Mouse (Mus musculus): ENCODE measurements around the gene Tmem236. TPM values are rescaled to one million over a fixed set of nuclear protein-coding genes. Genes with fewer than 3 reads are reported as not detected.
"Not testable (repeated sequence)": the region's sequence is repeated elsewhere in the genome, so short reads cannot be mapped to it uniquely, and the experiment has no call there.

Gene Tmem236
- polyA plus RNA-seq, 1 experiment from 2014 or later: not detected

GRCm38 (mm10) chr2:14159756-14160155, 14.6 kb upstream of the Tmem236 start:
- H3K9me3 ChIP-seq (replicated peaks): no peaks in the 10 kb centered on the region
- no peaks in the 10 kb centered on the region for H3K4me1 ChIP-seq
- 87% methylated on average over 2 of the region's 2 CpGs for WGBS
- no peaks in the 10 kb centered on the region for H3K27me3 ChIP-seq (ENCODE audit: low read depth, poor library complexity, severe bottlenecking)
- H3K4me3 ChIP-seq: no peak overlapping the region
- no peaks in the 10 kb centered on the region for H3K36me3 ChIP-seq
- no peak overlapping the region for H3K27ac ChIP-seq
- DNase-seq (ENCODE audit: low spot score): no peak

DNA sequence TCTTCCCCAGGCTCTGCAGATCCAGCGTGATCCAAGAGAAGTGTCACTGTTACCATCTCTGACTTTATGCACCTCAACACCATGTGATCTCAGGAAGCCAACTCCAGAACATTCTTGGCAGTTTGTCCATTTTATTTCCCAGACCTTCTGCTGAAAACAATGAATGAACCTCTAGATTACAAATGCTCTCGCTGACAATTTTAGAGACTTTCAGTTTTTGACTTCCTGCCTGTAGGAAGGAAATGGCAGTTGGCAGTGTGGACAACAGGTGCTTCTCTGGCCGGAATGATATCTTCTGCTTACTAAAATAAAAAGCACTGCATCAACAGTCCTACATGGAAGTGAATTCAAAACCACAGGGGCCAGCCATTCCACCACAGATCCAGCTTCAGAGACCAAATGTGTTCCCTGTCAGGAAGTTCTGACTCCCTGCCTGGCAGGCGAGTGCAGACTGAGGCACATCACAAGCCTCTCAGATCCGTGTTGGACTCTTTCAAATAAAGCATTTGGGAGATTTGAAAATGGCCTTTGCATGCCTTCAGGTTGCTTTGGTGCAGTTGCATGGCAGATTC, 9.8 kb upstream of the Tmem236 start:
- Histone ChIP-seq H3K36me3 (no peaks in the 10 kb centered on the region), H3K27me3 (ENCODE audit: low read depth, poor library complexity, severe bottlenecking) (no peaks in the 10 kb centered on the region), H3K4me1 (no peaks in the 10 kb centered on the region), H3K27ac (no peak overlapping the region), H3K4me3 (no peak overlapping the region), H3K9me3 (replicated peaks) (no peaks in the 10 kb centered on the region)
- WGBS: 77% methylated on average over 5 of the region's 5 CpGs
- no peak for DNase-seq (ENCODE audit: low spot score)

DNA sequence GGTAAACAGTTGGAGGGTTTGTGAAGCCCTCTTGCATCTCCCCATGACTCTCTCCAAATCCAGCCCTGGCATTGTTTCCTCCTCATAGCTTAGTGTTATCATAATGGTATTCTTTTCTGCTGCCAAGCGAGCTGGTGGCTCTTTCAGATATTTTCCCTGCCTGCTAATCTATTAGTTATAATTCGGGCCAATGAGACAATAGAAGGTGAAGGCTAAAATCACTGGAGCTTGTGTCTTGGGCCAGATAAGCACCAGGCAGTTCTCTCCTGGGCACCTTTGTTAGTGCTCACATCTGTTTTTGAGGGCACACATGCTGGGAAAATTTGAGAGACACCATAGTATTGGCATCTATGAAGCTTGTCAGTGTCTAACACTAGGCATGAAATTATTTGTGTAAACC, 9.3 kb upstream of the Tmem236 start:
- no peaks in the 10 kb centered on the region for H3K4me1 ChIP-seq
- no peak overlapping the region for H3K4me3 ChIP-seq
- H3K27me3 ChIP-seq (ENCODE audit: low read depth, poor library complexity, severe bottlenecking): no peaks in the 10 kb centered on the region
- DNase-seq (ENCODE audit: low spot score): no peak
- H3K27ac ChIP-seq: no peak overlapping the region
- H3K9me3 ChIP-seq (replicated peaks): no peaks in the 10 kb centered on the region
- no peaks in the 10 kb centered on the region for H3K36me3 ChIP-seq
- WGBS: 84% methylated on average over 2 of the region's 2 CpGs

GRCm38 (mm10) chr2:14165618-14166344, 8.5 kb upstream of the Tmem236 start:
- Histone ChIP-seq H3K4me3 (no peak overlapping the region), H3K27me3 (ENCODE audit: low read depth, poor library complexity, severe bottlenecking) (no peaks in the 10 kb centered on the region), H3K9me3 (replicated peaks) (no peaks in the 10 kb centered on the region), H3K36me3 (no peaks in the 10 kb centered on the region), H3K27ac (no peak overlapping the region), H3K4me1 (no peaks in the 10 kb centered on the region)
- DNase-seq (ENCODE audit: low spot score): no peak
- WGBS: 85% methylated on average over 3 of the region's 3 CpGs

DNA sequence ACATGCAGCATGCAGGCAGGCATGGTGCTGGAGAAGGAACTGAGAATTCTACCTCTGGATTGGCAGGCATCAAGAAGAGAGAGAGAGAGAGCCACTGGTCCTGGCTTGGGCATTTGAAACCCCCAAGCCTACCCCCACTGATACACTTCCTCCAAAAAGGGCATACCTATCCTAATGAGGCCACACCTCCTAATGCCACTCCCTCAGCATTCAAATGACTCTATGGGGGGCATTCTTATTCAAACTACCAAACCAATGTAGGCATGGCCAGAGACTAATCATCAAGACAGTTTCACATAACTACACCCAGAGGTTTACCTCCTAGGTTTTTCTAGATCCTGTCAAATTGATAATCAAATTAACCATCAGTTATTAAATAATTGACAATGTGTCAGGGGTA, 6.6 kb upstream of the Tmem236 start:
- Histone ChIP-seq H3K27ac (no peak overlapping the region), H3K27me3 (ENCODE audit: low read depth, poor library complexity, severe bottlenecking) (no peaks in the 10 kb centered on the region), H3K4me3 (no peak overlapping the region), H3K4me1 (no peaks in the 10 kb centered on the region), H3K36me3 (no peaks in the 10 kb centered on the region), H3K9me3 (replicated peaks) (no peaks in the 10 kb centered on the region)
- DNase-seq (ENCODE audit: low spot score): no peak

DNA sequence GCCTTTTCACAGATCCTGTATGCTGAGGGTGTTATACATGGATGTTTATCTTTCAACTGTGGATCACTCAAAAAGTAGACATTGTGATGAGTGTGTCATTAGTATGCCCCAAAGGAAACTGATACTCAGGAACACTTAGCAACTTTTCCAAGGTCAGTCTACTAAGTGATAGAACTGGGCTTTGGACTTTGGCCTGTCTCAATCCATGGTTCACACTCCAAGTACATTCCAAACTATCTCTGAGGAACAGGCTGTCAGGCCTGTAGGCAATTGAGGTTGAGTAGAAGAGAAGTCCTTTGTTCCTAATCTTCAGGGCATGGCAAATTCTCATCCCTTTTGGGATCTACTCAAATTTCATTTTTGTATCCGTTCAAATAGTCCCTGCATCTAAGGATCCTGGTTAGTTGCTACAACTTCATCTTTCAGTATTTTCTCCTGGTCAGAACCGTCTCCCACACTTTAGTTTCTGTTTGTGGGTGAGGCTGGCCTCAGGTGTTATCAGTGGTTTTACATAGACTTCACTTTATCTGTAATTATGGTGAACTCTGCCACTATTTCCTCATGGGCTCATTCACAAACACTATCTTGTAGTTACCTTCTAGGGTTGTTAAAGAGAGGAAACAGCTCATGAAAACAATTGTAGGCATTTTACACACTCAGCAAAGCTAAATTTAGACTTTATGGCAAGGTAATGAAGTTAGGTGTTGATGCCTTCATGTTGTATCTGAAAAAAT, 2.3 kb downstream of the Tmem236 start:
- WGBS: 82% methylated on average over 2 of the region's 2 CpGs
- no peak for DNase-seq (ENCODE audit: low spot score)
- H3K4me3 ChIP-seq: no peak overlapping the region
- no peaks in the 10 kb centered on the region for H3K9me3 ChIP-seq (replicated peaks)
- no peaks in the 10 kb centered on the region for H3K27me3 ChIP-seq (ENCODE audit: low read depth, poor library complexity, severe bottlenecking)
- H3K27ac ChIP-seq: no peak overlapping the region
- no peaks in the 10 kb centered on the region for H3K36me3 ChIP-seq
- H3K4me1 ChIP-seq: no peaks in the 10 kb centered on the region

DNA sequence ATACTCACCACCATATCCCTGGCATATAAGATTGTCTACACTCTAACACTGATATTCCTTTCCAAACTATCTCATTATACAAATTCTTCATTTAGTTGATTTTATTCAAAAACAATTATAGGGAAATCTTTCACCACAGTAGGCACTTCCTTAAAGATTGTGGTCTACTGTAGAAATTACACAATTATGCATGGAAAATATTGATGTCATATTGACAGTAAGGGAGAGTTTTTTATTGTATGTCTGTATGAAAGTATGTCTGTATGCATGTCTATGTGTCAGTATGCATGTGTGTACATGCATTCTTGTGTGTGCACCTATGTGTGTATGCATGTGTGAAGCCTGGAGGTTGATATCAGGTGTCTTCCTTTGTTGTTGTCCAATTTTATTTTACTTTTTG, 10.1 kb downstream of the Tmem236 start:
- Histone ChIP-seq H3K4me3 (no peak overlapping the region), H3K9me3 (replicated peaks) (no peaks in the 10 kb centered on the region), H3K27ac (no peak overlapping the region), H3K27me3 (ENCODE audit: low read depth, poor library complexity, severe bottlenecking) (no peaks in the 10 kb centered on the region), H3K4me1 (no peaks in the 10 kb centered on the region), H3K36me3 (no peaks in the 10 kb centered on the region)
- DNase-seq (ENCODE audit: low spot score): no peak

DNA sequence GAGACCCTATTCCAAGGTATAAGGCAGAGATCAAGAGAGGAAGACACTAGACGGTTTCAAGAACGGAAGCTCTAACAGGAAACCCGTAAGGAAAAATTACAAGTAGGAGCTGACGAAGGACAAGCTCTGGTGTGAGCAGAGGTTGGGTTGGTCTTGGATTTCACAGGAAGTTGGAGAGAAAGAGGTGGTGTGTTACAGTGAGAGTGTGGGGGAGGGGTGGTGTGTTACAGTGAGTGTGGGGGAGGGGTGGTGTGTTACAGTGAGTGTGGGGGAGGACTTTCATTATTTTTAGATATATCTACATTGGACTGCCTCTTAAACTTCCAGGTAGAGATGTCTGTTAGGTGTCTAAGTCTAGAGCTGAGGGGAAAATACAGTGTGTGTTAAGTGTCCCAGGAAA, 16.4 kb downstream of the Tmem236 start:
- H3K27ac ChIP-seq: no peak overlapping the region
- H3K36me3 ChIP-seq: no peaks in the 10 kb centered on the region
- DNase-seq (ENCODE audit: low spot score): no peak
- no peaks in the 10 kb centered on the region for H3K4me1 ChIP-seq
- H3K27me3 ChIP-seq (ENCODE audit: low read depth, poor library complexity, severe bottlenecking): no peaks in the 10 kb centered on the region
- no peaks in the 10 kb centered on the region for H3K9me3 ChIP-seq (replicated peaks)
- 86% methylated on average over 4 of the region's 4 CpGs for WGBS
- H3K4me3 ChIP-seq: no peak overlapping the region

DNA sequence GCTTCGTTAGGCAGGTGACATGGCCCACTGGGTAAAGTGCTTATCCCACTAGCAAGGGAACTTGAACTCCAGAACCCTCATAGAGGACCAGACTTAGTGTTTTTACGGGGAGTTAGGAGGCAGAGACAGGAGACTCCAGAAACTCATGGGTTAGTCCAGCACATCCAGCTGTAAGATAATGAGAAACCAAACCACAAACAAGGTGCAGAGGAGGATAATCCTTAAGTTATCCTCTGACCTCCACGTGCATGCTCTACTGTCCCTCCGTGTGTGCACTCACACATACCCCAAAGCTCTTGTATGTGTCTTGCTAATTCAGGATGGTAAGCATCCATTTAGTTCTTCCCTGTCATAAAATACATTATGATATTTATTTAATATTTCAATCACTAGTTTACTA, 17.3 kb downstream of the Tmem236 start:
- Histone ChIP-seq H3K4me3 (no peak overlapping the region), H3K27ac (no peak overlapping the region), H3K27me3 (ENCODE audit: low read depth, poor library complexity, severe bottlenecking) (no peaks in the 10 kb centered on the region), H3K9me3 (replicated peaks) (no peaks in the 10 kb centered on the region), H3K4me1 (no peaks in the 10 kb centered on the region), H3K36me3 (no peaks in the 10 kb centered on the region)
- DNase-seq (ENCODE audit: low spot score): no peak
- WGBS: 82% methylated on average over 4 of the region's 4 CpGs

GRCm38 (mm10) chr2:14192046-14192445, 17.7 kb downstream of the Tmem236 start:
- Histone ChIP-seq H3K27ac (no peak overlapping the region), H3K4me1 (no peaks in the 10 kb centered on the region), H3K4me3 (no peak overlapping the region), H3K27me3 (ENCODE audit: low read depth, poor library complexity, severe bottlenecking) (no peaks in the 10 kb centered on the region), H3K9me3 (replicated peaks) (no peaks in the 10 kb centered on the region), H3K36me3 (no peaks in the 10 kb centered on the region)
- 84% methylated on average over 6 of the region's 6 CpGs for WGBS
- DNase-seq (ENCODE audit: low spot score): no peak

DNA sequence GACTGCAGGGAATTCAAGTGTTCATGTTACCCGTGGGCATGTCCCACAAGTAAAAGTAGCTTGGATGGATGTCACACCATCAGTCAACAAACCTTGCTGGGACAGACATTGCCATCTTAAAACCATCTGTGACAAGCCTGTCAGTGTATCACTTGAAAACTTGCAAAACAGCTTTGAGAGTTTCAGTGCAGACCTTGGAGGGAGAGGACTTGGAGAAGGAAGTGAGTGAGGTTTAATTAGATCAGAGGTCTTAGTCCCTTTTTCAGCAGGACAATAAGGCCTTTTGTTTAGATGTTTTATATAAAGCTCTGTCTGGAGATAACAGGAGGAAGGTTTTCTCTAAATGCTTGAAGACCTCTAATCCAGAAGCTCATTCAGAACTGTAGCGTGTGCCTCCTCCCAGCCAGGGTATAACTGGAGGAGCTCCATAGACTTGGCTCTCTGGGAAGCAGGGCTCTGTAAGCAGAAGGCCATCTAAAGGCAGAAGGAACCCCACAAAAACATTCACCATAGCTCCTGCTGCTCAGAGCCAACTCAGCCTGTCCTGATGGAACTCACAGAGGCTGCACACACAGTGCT, 24.1 kb downstream of the Tmem236 start:
- 75% methylated on average over 1 of the region's 2 CpGs for WGBS
- not testable (repeated sequence) for H3K9me3 ChIP-seq (replicated peaks); H3K27ac ChIP-seq; H3K4me3 ChIP-seq; H3K27me3 ChIP-seq (ENCODE audit: low read depth, poor library complexity, severe bottlenecking); DNase-seq (ENCODE audit: low spot score); H3K4me1 ChIP-seq; H3K36me3 ChIP-seq

- H3K9me3 ChIP-seq (replicated peaks): no peaks in the 10 kb centered on the region
- WGBS: 46% methylated on average over 2 of the region's 2 CpGs
- no peak for DNase-seq (ENCODE audit: low spot score)
- H3K4me1 ChIP-seq: no peaks in the 10 kb centered on the region
- H3K27me3 ChIP-seq (ENCODE audit: low read depth, poor library complexity, severe bottlenecking): no peaks in the 10 kb centered on the region
- no peak overlapping the region for H3K4me3 ChIP-seq
- no peak overlapping the region for H3K27ac ChIP-seq
- H3K36me3 ChIP-seq: no peaks in the 10 kb centered on the region
These were observed 25.3 kb downstream of the Tmem236 start for GRCm38 (mm10) chr2:14199621-14200020.

- not testable (repeated sequence) for H3K27ac ChIP-seq; H3K36me3 ChIP-seq; H3K9me3 ChIP-seq (replicated peaks); H3K27me3 ChIP-seq (ENCODE audit: low read depth, poor library complexity, severe bottlenecking); H3K4me1 ChIP-seq; DNase-seq (ENCODE audit: low spot score); H3K4me3 ChIP-seq
- WGBS: 100% methylated on average over 1 of the region's 2 CpGs
These were observed 26.6 kb downstream of the Tmem236 start for GRCm38 (mm10) chr2:14200879-14201445.

Measured in limb, embryonic 10.5 days (tissue).